Mouse (Mus musculus) ZHBTc4 (cell line): Measurements from ENCODE around the gene Cul7.
A peak's percentile ranks its signal among the peaks of the same experiment; 100 is the strongest.

Source experiments
- DNase-seq: peaks from one replicate; pipeline ENCODE4 v3.0.0-alpha.2; 2011; ENCODE audit warnings: low read depth, low spot score

Gene Cul7

DNA sequence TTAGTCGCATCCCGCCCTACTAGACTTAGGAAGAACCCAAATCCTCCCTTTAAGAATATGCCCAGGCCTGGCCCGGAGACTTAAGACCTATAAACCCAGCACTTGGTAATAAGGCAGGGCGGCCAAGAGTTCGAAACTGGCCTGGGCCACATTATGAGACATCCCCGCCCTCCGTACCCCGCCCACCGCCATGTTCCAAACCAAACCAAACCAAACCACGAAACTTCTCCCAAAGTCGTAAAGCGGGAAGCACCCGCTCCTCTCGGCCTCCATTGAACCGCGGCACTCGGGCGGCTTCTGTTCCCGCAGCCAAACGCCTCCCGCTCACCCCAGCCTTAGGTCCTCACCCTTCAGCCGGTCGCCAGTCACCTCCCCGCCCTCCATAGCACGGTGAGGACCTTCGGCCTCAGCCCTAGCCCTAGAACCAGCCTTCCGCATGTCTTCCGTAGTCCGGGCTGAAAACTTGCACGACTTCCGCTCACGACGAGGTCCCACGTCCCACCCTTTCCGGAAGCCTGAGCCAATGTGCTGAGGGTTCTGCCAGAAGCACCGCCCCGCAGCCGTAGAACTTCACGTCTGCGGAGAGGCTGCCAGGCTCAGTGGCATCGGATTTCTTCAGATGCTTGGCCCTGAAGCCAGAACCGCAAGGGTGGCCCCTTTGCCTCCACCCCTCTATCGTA lies 23.9 kb downstream of the Cul7 start, which contains the start of gene Rrp36:
Rrp36 (minus strand) TSS at position 503 of the 680 bp plus-strand sequence.
- peak; percentile 97 for DNase-seq

DNA sequence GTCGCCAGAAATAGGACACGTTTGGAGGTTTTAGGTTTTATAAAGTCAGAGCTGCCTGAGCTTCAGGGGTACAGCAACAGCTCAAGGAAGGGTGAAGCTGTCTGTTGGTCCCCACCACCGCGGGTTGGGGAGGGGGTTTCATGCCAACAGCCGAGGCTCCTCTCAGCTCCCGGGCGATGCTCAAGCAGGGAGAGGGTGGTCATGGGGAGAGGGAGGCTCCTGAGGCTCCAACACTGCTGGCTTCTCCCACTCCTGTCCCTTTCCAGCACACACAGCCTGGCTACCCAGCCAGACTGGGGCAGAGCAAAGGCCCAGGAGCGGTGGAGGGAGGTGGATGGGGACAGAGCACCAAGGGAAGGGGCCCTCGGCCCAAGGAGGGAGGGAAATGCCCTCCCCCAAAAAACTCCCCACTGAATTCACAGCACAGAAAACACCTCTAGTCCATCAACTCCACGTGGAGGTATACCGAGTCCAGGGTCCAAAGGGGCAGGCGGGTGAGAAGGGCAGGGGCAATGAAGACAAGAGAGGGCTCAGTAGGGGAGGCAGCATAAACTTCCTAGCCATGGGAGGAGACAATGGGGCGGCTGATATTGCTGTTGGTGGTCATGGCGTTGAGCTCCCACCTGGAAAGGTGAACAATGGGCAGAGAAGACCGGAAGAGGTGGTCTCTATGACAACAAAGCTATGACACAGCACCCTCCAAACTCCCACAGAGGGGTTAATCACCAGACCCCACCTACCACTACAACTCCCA lies 24.6 kb downstream of the Cul7 start:
- DNase-seq: no peak

DNA sequence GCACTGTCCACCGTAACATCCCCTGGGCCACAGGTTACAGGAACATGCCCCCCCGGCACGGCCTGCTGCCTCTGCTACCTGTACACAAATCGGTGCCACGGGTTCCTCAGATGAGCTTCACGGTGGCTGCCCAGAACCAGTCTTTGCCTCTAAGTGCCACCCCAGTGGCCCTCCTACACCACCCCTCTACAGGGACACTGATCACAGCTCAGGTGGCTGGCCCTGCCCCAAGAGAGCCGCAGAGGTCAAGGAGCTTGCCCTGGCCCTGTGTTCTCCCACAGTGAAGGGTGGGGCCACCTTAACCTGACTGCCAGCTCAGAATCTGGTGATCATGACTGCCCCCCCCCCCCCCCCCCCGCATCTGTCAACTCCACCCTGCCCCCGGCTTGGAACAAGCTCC lies 28.3 kb downstream of the Cul7 start, which contains the start of gene Mea1:
Mea1 (plus strand) TSS at position 378 of the 400 bp plus-strand sequence.
- no peak for DNase-seq

DNA sequence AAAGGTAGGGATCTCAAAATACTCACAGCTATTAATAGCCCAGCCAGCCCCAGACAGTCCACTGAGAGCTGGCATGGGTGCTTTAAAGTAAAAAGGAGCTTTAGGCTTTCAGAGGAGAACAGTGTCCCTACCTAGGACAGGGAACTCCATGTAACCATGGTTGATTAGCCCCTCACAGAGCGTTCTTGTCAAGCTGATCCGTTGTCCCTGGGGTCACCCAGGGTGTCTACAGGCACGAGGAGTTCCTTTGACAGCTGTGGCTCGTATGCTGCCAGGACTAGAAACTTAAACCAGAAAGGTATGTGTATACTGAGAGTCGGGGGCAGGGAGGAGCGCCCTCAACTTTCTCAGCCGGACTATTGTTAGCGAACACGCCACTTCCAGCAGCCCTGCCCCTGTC lies 28.8 kb downstream of the Cul7 start:
- no peak for DNase-seq

DNA sequence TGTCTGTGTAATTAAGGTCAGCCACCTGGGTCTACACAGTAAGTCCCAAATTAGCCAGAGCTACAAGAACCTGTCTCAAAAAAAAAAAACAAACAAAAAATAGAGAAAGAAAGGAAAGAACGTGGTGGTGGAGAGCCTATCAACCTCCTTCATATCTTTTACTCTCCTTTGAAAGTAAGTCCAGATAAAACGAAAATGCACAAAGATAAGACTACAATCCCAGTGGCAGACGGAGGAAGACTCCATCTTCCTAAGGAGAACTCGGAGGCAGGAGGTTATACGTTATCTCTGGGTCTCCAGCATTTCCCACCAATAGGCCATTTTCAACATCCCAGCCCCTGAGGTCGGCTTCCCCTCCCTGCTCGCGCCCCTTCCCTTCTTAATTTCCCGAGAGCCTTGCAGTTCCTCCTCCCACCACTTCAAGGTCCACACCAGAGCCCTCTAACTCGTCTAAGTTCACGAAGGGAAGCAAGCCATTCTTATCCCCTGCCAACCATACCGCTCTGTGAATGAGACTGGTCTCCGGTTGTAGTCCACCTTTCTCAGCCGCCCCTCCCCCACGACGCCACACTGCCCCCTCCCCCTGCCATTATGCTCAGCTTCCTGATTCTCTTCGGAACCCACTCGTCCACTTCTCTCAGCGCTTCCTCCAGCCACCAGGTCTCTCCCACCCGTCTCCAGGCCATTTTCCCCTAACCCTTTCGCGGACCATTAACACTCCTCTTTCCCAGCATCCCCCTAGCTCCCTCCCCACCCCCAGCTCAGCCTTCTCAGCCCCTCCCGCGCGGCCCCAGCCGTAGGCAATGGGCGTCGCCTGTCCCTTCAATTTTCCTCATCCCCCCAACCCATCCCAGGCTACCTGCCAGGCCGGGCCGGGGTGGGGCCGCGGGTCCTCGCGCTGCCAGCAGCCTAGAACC lies 30.0 kb downstream of the Cul7 start:
- DNase-seq: peak; percentile 81

DNA sequence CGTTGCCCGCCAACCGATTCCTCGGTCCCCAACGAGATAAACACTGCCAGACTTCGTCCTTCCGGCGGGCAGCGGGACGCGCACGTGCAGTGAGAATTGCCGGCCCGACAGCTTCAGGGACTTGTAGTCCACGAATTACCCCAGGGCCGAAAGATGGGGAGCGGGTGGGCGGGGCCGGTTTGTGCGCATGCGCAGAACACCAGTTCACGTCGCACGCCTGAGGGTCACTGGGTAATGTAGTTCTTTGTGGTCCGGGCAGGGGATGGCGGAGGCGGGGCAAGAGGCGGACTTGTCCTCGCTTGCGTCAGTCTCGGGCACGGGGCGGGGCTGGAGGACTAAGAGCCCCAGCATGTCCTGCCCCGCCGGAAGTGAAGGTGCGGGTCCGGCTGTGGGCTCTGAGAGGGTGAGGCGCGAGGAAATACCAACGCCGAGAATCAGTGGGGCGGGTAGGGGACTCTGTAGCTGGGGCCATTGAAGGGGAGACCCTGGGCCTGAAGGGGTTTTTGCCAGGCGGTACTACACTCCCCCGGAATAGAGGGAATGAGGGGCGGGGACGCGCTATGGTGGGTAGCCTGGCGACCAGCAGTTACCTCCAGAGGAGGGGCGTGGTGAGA lies 30.7 kb downstream of the Cul7 start, which contains the start of gene Klhdc3:
Klhdc3 (minus strand) TSS at position 155 of the 614 bp plus-strand sequence.
- peak; percentile 99 for DNase-seq

DNA sequence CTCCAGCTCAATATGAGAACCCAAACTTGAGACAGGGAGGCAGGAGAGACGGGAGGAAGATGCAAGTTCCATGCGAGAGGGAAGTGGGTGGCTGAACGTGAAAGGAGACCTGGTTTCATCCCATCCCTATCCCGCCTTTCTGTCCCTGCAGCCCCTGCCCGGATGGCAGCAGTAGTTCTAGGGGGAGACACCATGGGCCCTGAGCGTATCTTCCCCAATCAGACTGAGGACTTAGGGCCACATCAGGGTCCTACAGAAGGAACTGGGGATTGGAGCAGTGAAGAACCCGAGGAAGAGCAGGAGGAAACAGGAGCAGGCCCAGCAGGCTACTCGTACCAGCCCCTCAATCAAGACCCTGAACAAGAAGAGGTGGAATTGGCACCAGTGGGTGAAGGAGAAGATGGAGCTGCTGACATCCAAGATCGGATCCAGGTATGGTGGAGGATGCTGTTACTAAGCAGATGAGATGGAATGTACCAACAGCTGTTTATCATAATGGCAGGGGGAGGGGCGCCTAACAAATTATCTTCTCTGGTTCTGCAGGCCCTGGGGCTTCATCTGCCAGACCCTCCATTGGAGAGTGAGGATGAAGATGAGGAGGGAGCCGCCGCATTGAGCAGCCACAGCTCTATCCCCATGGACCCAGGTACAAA lies 31.5 kb downstream of the Cul7 start:
- DNase-seq: no peak

DNA sequence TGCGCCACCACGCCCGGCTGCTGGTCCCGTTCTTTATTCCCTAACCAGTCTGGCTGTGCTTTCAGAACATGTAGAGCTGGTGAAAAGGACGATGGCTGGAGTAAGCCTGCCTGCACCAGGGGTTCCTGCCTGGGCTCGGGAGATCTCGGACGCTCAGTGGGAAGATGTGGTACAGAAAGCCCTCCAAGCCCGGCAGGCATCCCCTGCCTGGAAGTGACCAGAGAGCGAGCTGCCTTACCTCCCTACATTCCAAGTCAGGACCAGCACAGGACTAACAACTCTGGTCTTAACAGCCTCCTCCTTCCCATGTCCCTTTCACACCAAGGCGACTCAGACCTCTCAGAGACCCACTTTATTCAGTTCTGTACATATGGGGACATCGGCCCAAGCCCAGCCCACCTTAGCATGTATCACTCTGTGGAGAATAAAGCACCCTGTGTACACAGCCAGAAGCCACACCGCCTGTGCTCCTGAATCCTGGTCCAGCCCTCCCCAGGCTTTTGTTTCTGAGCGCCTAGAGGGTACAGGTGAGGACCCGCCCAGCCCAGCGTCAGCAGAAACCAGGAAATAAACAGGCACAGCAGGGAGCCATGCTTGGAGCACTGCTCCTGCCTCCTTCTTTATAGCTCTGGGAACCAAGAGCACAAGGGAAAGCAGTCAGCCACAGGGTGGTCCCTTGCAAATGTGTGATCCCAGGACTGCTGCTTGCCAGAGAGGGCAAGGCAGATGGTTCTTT lies 32.7 kb downstream of the Cul7 start:
- DNase-seq: peak; percentile 96

DNA sequence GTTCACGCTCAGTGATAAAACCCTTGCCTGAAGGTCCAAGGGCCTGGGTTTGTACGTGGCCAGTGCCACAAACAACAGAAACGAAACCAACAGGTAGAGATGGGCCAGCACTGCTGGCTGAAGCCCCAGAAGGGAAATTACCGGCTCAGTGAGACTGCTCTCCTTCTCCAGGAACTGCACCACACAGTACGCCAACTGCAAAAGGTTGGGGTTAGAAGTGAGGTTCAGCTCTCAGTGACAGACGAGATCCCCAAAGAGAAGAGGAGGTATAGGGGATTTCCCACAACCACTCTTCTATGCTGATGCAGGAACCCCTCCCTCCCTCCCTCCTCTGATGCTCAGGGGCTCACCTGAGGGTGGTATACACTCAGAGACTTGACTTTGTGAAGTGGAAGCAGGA lies 35.8 kb downstream of the Cul7 start:
- DNase-seq: no peak

DNA sequence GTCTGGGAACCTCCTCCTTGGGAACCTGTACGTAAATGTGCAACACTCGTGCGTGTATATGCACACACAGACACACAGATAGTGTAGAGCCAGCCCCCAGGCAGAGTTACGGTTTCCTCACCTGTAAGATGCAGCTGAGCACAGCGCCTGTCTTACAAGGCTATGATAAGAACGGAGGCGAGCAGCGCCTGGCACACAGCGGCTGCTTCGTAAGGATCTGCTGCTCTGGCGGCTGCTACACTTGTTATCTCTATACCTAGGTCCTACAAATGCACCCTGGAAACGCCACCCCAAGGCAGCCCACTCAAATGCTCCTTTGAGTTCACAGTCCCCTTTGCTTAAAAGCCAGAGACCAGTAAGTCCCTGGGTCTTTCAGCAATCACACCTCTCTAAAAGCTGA lies 40.5 kb downstream of the Cul7 start:
- DNase-seq: no peak

DNA sequence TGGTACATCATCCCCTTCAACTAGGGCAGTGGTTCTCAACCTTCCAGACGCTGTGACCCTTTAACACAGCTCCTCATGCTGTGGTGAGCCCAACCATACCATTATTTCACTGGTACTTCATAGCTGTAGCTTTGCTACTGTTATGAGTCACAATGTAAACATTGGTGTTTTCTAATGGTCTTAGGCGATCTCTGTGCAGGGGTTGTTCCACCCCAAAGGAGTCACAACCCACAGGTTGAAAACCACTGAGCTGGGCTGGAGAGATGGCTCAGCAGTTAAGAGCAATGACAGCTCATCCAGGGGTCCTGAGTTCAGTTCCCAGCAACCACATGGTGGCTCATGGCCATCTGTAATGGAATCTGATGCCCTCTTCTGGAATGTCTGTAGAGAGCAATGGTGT lies 41.3 kb downstream of the Cul7 start:
- no peak for DNase-seq

DNA sequence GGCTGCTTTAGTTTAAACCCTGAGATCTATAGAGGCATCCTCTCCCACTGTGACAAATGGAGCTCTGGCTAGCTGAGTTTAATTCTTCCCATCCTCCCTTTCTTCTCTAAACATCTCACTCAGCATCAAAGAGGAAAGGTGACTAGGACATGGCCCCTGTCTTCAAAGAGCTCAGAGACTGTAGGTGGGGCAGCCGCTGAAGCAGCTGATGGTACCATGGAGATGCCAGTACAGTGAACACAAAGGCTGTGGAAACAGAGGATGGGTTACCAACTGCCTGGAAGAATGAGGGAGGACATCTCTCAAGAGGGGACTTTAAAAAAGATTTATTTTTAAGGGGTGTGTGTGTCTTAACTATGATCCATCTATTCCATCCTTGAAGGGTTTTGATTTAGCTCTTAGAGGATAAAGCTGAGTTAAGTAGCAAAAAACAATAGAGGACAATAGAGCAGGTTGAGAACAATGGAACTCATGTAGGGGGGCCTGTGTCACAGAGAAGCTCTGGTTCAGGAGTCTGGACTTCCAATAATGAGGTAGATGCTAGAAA lies 44.5 kb downstream of the Cul7 start:
- DNase-seq: peak; percentile 54

DNA sequence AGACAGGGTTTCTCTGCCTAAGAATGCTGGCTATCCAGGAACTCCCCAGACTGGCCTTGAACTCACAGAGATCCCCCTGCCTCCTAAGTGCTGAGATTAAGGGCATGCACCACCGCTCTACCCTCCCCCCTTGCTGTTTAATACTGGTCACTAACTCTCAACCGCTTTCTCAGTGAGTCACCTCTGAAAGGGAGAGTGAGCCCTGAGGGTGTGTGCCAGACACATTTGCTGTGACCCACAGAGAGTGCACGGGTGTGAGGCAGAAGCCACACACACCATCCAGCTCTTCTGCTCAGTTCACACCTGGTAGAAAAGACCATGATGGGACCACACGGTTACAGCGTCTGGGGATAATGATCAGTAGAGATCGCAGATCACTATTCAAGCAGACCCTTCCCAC lies 48.4 kb downstream of the Cul7 start:
- DNase-seq: no peak

DNA sequence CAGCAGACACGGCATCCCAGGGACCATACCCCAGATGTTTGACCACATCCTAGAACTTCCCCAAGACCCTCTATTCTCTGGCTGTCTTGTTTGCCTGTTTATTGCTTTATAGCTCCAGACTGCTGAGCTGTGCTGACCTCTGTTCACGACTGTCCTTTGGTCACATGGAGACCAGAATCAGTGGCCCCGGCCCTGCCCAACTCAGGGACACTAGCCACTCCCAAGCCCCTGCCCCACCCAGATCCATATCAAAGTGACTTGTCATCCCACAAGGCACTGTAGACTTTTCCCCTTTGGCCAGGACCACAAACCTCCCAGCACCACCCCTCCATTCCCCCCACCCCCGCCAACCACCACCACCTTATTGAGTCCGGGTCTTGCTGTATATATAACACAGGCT lies 49.1 kb downstream of the Cul7 start:
- DNase-seq: no peak

DNA sequence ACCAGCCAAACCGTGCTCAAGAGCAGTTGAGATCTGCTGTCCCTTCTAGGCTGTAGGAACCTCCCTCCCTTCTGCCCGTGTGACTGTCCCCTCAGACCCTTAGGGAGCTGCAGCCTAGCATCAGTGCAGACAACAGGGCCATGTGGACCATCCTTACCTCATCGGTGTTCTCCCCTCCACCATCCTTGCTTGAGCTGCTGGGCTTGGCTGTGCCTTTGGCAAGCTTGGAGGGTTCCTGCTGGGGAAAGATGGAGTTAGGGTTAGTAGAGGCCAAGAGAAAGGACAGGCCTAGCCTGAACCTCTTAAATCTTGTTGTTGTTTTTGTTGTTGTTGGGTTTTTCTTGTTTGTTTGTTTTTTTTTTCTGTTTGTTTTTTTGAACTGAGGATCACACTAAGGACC lies 49.8 kb downstream of the Cul7 start:
- no peak for DNase-seq

DNA sequence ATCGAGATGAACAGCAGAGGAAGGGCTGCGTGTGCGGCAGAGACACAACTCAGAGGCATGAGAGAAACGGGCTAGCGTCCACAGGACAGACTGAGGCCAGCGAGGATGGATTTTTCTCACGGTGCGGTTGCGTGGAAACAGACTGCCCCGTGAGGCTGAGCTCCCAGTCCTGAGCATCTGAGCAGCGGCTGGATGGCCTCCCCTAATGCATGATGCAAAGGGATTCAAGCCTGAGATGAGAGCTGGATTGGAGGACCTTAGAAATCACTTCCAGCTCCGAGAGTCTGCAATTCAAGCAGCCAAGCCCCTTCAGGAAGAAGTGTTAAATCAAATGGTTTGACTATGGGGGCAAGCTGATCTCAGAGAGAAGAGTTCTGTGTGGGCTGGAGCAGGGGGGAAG lies 51.4 kb downstream of the Cul7 start:
- DNase-seq: no peak

DNA sequence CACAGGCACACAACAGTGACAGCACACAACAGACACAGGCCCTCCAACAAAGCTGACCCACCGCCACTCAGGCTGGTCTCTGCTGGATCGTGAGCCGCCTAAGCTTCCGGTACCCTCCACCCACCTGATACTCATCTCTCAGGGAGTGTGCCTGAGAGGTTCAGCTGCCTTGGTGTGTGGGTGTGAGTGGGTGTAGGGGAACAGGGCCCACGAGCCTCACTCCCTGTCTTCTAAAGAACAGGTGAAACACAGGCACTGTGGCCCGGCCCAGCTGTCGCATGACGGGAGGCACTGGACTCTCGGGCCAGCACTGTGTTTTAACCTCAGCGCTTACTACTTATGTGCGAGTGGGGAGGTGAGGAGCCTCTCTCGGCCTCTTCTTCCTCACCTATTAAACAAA lies 52.0 kb downstream of the Cul7 start:
- DNase-seq: no peak

DNA sequence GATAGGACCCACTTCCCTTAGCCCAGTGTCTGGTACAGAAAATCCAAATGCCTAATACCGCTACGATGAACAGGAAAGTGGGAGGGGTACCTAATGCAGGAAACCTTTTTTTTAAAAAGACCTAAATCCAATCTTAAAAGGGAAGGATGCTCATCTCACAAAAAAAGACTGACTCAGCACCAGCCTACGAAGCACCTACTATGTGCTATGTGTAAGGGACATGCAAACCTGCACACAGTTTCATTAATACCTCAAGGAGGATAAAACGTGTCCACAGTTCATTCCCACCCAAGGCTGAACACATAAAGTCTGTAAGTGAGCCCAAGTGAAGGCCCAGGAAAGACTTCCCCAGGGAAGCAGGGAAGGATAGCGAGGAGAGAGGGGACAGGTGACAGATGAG lies 52.4 kb downstream of the Cul7 start:
- DNase-seq: no peak

DNA sequence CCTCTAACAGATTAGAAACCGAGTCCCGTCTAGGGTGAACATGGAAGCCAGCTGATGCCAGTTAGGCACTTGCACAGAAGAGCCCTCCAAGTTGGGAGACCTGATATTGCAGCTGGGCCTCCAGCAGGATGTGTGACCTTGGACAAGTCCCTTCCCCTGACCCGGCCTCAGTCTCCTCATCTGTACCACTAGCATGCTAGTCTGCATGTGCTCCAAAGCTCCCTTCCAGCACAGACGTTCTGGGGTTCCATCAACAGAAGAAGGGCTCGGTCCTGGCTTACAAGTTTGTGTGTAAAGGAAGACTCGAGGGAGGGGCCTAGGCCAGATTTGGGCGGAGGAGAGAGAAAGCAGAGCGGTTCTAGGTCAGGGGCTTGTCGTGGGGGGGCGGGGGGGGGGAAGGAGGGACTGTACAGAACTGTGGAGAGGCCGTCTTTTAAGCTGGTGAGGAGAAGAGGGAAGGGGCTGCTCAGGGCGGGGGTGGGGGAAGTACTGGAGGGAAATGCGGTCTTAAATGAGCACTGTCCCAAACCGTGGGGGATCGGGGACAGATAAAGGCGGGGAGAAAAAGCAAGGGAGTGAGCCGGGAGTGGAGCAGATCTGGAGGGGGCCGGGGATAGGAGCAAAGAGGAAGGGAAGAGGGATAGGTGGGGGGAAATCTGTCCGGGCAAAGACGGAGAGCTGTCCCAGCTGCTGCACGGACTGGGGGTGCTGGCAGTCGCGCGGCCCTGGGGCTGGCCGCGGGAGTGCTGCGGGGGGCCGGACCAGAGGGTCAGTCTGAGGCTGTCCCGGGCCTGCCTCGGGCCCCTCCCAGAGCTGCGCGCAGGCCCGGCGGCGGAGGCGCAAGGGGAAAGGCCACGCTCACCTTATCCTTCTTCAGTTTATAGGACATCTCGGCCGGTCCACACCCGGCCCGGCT lies 54.1 kb downstream of the Cul7 start:
- peak; percentile 56 for DNase-seq
